Mouse (Mus musculus): ENCODE results near the gene Sh3yl1.

- TF ChIP-seq GATA1 (IDR thresholded peaks at IDR 0.05; ENCODE audit: low read length): no peak
- TF ChIP-seq TAL1 (IDR thresholded peaks at IDR 0.05; ENCODE audit: low read length): no peak
Measured at GRCm38 (mm10) chr12:31003795-31004194, 92.3 kb downstream of the Sh3yl1 start.
